Mouse (Mus musculus) forebrain, postnatal 0 days (tissue): Measurements from ENCODE around the gene Jazf1. TPM values are rescaled to one million over a fixed set of nuclear protein-coding genes. Genes with fewer than 3 reads are reported as not detected.
A peak's percentile ranks its signal among the peaks of the same experiment; 100 is the strongest.

Experiments
- ATAC-seq: fragments of 200-750 bp; cut with Nextera tagmentation; 2 replicates; pipeline ENCODE4 v1.8.0; 2017; ENCODE audit warnings: mild to moderate bottlenecking, moderate library complexity
- DNase-seq: peaks from one replicate; pipeline ENCODE4 v3.0.0-alpha.2; 2015
- H3K27ac ChIP-seq: fragments of 300-500 bp; sonication (generic); 2 replicates; pipeline ENCODE4 v1.5.1; 2014; ENCODE audit warnings: low read depth, mild to moderate bottlenecking, antibody characterized with exemption, low read length, moderate library complexity, mixed read lengths
- H3K27me3 ChIP-seq: fragments of 300-500 bp; sonication (generic); 2 replicates; pipeline ENCODE4 v1.6.1; 2014; ENCODE audit warnings: mild to moderate bottlenecking, low read length, mixed read lengths; ENCODE audit not compliant: insufficient read depth
- H3K36me3 ChIP-seq: fragments of 300-500 bp; sonication (generic); 2 replicates; pipeline ENCODE4 v1.6.1; 2014; ENCODE audit warnings: mild to moderate bottlenecking, moderate library complexity; ENCODE audit not compliant: insufficient read depth
- H3K4me1 ChIP-seq: fragments of 300-500 bp; sonication (generic); 2 replicates; pipeline ENCODE4 v1.6.1; 2014; ENCODE audit warnings: antibody characterized with exemption; ENCODE audit not compliant: insufficient read depth
- H3K4me2 ChIP-seq: fragments of 300-500 bp; sonication (generic); 2 replicates; pipeline ENCODE4 v1.6.1; 2014; ENCODE audit warnings: low read depth, mild to moderate bottlenecking, moderate library complexity
- H3K4me3 ChIP-seq: fragments of 300-500 bp; sonication (generic); 2 replicates; pipeline ENCODE4 v1.5.1; 2014; ENCODE audit warnings: low read depth, low read length, mixed read lengths
- H3K9ac ChIP-seq: fragments of 300-500 bp; sonication (generic); 2 replicates; pipeline ENCODE4 v1.6.1; 2014; ENCODE audit warnings: mild to moderate bottlenecking
- H3K9me3 ChIP-seq: fragments of 300-500 bp; sonication (generic); 2 replicates; pipeline ENCODE4 v1.6.1; 2016; ENCODE audit warnings: low read length
- CTCF ChIP-seq: sonication (generic); IDR thresholded peaks from 2 replicates; pipeline ENCODE4 v1.5.1; 2016; ENCODE audit warnings: antibody characterized with exemption, control low read depth, low read depth
- WGBS: fragments of 180-500 bp; shearing (Covaris S2); extraction: QIAGEN DNeasy Blood & Tissue Kit; methylation state at CpG from one replicate; pipeline ENCODE4 v1.1.7; 2014; 5-methylcytosine and 5-hydroxymethylcytosine counted together
- polyA plus RNA-seq: library from polyadenylated mRNA; unstranded; fragments of >200 nt; fragmentation: Nextera tagmentation; extraction: Ambion mirVana; gene quantifications from 2 replicates; pipeline ENCODE4 v1.2.1, GENCODE M21; 2015
- total RNA-seq: library from RNA; depleted of rRNA; stranded (reverse); fragments of >200 nt; gene quantifications from 2 replicates; pipeline ENCODE4 v1.2.3, GENCODE M21; 2014

Jazf1 gene
- total and polyA plus RNA-seq, 2 experiments from 2014 or later = 50.8 to 71.7 TPM

DNA sequence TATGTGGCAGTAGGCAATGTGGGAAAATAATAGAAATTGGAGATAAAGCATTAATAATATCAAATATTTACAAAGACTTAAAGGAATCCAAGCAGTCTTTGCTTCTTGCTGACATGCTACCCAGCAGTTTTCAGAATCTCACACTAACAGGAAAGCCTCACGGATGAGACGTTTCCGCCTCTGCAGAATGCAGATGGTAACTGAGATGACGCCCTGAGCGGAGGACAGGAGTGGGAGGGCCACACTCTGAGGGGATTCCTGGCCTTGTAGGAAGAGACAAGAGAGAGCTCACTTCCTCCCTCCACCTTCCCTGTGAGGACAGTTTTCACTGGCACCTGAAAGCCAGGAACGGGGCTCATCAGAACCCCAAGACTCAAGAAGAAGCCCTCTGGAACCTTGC is 88.9 kb downstream of the Jazf1 start:
- WGBS = 95% methylated on average over 6 of the region's 6 CpGs
- TF ChIP-seq CTCF = no peak
- Histone ChIP-seq H3K9me3 (no peaks in the 10 kb centered on the region), H3K9ac (no peak overlapping the region), H3K27me3 (no peaks in the 10 kb centered on the region), H3K4me1 (no peaks in the 10 kb centered on the region), H3K4me2 (no peak overlapping the region), H3K36me3 (no peaks in the 10 kb centered on the region), H3K4me3 (no peak overlapping the region), H3K27ac (no peak overlapping the region)
- ATAC-seq (no peak), DNase-seq (no peak)

DNA sequence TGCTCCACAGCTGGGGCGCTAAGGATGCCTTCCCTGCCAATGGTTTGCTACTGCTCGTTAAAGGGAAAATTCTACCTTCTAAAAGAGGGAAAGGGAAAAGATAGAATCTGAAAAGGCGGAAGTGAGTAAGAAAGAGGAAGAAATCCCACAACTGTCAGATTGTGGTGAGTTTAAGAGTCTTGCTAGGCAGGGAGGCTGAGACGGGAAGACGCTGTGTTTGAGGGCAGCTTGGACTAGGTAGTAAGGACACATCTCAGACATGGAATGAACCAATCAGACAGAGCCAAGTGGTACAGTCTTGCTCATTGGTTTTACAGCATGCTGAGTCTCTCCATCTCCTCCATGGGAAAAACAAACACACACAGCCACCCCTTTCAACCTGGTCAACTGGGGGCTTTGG is 95.1 kb downstream of the Jazf1 start:
- Histone ChIP-seq H3K9me3 (no peaks in the 10 kb centered on the region), H3K27ac (no peak overlapping the region), H3K4me3 (no peak overlapping the region), H3K4me1 (no peaks in the 10 kb centered on the region), H3K4me2 (no peak overlapping the region), H3K9ac (no peak overlapping the region), H3K27me3 (no peaks in the 10 kb centered on the region), H3K36me3 (no peaks in the 10 kb centered on the region)
- TF ChIP-seq CTCF = no peak
- WGBS = 74% methylated on average over 5 of the region's 5 CpGs
- ATAC-seq (no peak), DNase-seq (no peak)

DNA sequence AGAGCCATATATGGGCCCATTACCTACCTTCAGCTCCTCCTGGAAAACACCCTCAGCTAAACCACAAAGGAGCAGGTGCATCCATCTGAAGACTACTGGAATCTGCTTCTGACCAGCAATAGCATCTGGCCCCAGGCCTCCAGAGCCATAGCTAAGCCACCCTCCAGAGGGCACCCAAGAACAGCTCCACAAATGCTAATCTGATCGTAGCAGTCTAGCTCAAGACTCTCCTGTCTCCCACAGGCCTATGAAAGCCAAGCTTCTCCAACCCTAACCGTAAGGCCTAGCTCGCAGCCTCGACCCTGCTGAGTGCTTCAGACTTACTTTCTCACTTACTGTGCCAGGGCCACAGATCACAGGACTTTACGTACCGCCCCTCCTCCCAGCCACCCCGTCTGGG is 96.3 kb downstream of the Jazf1 start:
- Histone ChIP-seq H3K36me3 (no peaks in the 10 kb centered on the region), H3K9ac (no peak overlapping the region), H3K4me2 (no peak overlapping the region), H3K4me1 (no peaks in the 10 kb centered on the region), H3K4me3 (no peak overlapping the region), H3K27ac (no peak overlapping the region), H3K9me3 (no peaks in the 10 kb centered on the region), H3K27me3 (no peaks in the 10 kb centered on the region)
- ATAC-seq = no peak
- DNase-seq = no peak
- 80% methylated on average over 7 of the region's 7 CpGs for WGBS
- peak; percentile 25; the same call in 1 of the 2 replicates for TF ChIP-seq CTCF

DNA sequence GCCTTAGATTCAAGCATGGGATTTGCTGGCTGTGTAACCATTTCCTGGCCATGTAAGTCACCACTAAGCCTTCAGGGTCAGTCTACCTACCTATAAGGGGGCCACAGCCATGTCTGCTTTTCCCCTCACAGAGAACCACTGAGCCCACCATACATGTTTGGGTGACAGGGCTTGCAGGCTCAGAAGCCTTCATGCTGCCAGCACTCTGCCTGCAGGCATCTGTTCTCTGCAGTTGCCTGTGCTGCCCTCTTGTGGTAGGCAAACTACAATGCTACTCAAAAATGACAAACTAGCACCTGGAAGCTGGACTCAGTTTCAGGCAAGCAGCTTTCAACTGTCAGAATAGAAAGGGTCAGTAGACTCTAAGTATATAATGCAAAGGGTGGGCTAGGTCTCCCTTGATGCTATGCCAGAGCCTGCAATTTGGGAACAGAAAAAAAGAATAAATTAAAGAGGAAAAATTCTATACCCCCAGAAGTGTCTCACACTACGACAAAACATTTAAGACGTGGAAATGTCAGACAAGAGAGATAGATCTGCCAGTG is 98.6 kb downstream of the Jazf1 start:
- Histone ChIP-seq H3K4me2 (no peak overlapping the region), H3K9ac (no peak overlapping the region), H3K27me3 (no peaks in the 10 kb centered on the region), H3K4me3 (no peak overlapping the region), H3K4me1 (no peaks in the 10 kb centered on the region), H3K36me3 (no peaks in the 10 kb centered on the region), H3K9me3 (no peaks in the 10 kb centered on the region), H3K27ac (no peak overlapping the region)
- WGBS = 76% methylated on average over 2 of the region's 2 CpGs
- DNase-seq (peak; percentile 84), ATAC-seq (peak; percentile 68)
- TF ChIP-seq CTCF = peak; percentile 92

DNA sequence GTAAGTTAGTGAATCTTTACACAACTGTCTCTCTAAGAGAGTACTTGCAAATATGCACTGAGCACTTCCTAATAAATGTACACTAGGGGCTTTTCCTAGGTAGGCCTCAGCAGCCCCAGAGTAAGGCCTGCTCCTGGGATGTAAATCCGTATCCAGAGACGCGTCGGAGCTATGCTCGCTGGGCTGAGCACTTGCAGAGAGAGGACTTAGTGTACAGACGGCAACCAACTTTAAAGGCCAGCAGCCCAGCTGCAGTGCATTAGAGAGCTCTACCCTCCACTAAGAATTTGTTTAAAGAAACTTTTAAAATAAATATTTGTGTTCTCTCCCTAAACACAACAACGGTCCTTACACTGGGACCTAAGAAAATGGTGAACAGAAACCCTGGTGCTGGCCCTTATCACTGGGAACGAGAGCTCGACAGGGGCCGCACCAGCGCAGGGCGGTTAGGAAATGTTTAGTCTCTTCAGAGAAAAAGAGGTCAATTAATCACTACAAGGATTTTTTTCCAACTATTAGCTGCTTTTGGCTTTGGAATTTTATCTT is 100.0 kb downstream of the Jazf1 start:
- H3K27ac ChIP-seq = no peak overlapping the region
- H3K27me3 ChIP-seq = no peaks in the 10 kb centered on the region
- no peak overlapping the region for H3K4me2 ChIP-seq
- no peaks in the 10 kb centered on the region for H3K9me3 ChIP-seq
- no peak overlapping the region for H3K4me3 ChIP-seq
- peaks cover 5% of the 10 kb centered on the region; the same call in 1 of the 2 replicates for H3K4me1 ChIP-seq
- H3K36me3 ChIP-seq = no peaks in the 10 kb centered on the region
- no peak for TF ChIP-seq CTCF
- H3K9ac ChIP-seq = no peak overlapping the region
- WGBS = 79% methylated on average over 12 of the region's 12 CpGs
- no peak for DNase-seq
- no peak for ATAC-seq

DNA sequence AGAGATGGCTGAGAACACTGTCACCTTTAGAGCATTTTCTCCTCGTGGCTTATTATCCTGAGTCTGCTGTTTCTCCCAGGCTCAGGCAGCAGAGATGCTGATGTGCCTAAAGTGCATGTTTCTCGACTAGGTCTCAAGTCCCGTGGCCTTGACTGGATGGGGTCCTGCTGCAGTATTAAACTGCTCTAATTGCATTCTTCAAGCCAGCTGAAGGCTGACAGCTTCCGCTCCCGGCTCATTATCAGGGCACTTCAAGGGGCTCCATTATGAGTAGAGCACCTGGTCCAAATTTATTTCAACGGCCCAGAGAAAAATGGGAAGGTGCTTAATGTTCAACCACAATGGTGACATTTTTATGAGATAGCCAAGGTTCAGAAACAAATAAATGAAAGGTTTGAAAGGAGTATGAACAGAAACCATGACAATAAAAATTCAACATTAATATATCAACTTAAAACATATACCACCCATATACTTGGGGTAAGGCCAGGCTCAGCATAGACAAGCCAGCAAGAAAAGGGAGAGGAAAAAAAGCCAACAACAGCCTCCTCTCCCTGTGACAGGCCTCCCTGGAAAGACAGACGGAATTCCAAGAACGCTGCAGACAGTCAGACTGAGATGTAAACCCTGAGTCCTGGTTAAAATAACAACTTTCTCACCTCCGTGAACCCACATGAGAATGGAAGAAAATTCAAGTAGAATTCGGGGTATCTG is 100.7 kb downstream of the Jazf1 start:
- Histone ChIP-seq H3K4me2 (no peak overlapping the region), H3K4me1 (peaks cover 5% of the 10 kb centered on the region; the same call in 1 of the 2 replicates), H3K27ac (no peak overlapping the region), H3K4me3 (no peak overlapping the region), H3K27me3 (no peaks in the 10 kb centered on the region), H3K9ac (no peak overlapping the region), H3K9me3 (no peaks in the 10 kb centered on the region), H3K36me3 (no peaks in the 10 kb centered on the region)
- ATAC-seq (no peak), DNase-seq (no peak)
- TF ChIP-seq CTCF = no peak
- WGBS = 51% methylated on average over 10 of the region's 10 CpGs

DNA sequence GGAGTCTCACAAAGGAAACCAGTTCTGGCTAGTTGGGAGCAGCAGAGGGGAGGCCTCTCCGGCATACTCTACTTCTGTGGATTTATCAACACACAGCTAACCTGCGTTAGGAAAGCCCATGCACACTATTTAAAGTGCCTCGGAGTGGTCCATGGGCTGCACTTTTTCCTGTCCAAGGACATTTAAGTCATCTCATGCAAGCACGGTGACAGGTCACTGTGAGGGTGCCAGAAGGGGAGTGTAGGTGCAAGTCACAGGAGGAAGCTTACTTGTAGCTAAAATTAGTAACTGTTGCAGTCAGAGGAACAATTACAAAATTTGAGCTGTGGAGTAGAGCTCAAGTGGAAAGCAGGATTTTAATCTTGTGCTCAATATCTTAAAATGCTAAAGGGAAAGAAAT is 102.4 kb downstream of the Jazf1 start:
- no peak for DNase-seq
- 79% methylated on average over 4 of the region's 4 CpGs for WGBS

More for the DNA sequence above, 102.4 kb downstream of the Jazf1 start:
- Histone ChIP-seq H3K27ac (no peak overlapping the region), H3K9me3 (no peaks in the 10 kb centered on the region), H3K4me2 (no peak overlapping the region), H3K36me3 (no peaks in the 10 kb centered on the region), H3K27me3 (no peaks in the 10 kb centered on the region), H3K4me3 (no peak overlapping the region), H3K9ac (no peak overlapping the region), H3K4me1 (peaks cover 5% of the 10 kb centered on the region; the same call in 1 of the 2 replicates)
- no peak for ATAC-seq
- no peak for TF ChIP-seq CTCF
